ENCODE assay signal across 31 mouse cellular contexts in the genomic region with DNA sequence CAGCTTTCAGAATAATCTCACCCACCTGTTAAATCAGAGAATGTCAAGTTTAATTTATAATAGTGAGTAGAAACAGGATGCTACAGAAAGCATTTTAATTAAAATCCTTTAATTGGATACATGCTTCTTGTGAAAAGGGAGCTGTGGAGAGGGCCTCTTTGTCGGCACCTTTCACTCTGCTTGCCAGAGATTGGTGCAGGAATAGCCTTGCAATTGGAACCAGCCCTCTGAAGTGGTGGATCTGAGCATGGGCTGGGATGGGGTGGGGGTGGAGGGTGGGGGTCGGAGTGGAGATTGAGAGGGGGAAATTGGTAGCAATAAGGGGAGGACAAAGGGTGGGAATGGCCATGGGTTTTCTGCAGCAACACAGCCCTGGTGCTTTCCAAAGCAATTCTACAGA.
A peak's percentile ranks its signal among the peaks of the same experiment; 100 is the strongest.
DNase-seq lines count a peak whose midpoint lies in the region; ATAC-seq and TF ChIP-seq lines count a peak whose summit lies in the region.
"Had no signal": no experiment of that assay in that cellular context is flagged by ENCODE, and none has a peak within 500 bp of the region (broad histone marks: within the 10 kb centered on the region; RNA-seq: fewer than 3 reads in every experiment).

No protein-coding gene starts in this region.

- H3K4me3 ChIP-seq in hindbrain, postnatal 0 days (ENCODE audit: low read length): no peak overlapping the region
- no peak overlapping the region for H3K4me3 ChIP-seq in hindbrain, embryonic 12.5 days
- no peak overlapping the region for H3K4me3 ChIP-seq in embryonic facial prominence, embryonic 10.5 days
- H3K4me3 ChIP-seq in limb, embryonic 11.5 days (ENCODE audit: low read depth, low read length): no peak overlapping the region
- no peak overlapping the region for H3K4me3 ChIP-seq in kidney, adult 2 months (ENCODE audit: insufficient read depth, low read depth, low read length)
- H3K4me3 ChIP-seq: embryonic facial prominence, embryonic 13.5 days; forebrain, embryonic 10.5 days; heart, embryonic 10.5 days; intestine, embryonic 15.5 days; midbrain, embryonic 13.5 days; neural tube, embryonic 15.5 days had no signal

- no peak overlapping the region for H3K4me2 ChIP-seq in hindbrain, postnatal 0 days (ENCODE audit: low read depth, low read length)
- no peak overlapping the region for H3K4me2 ChIP-seq in hindbrain, embryonic 12.5 days (replicated peaks)
- no peak overlapping the region for H3K4me2 ChIP-seq in limb, embryonic 11.5 days (ENCODE audit: low read depth, severe bottlenecking)
- H3K4me2 ChIP-seq: embryonic facial prominence, embryonic 13.5 days; hindbrain, embryonic 14.5 days; intestine, embryonic 15.5 days; midbrain, embryonic 13.5 days; neural tube, embryonic 15.5 days had no signal

- H3K4me1 ChIP-seq in hindbrain, postnatal 0 days (ENCODE audit: insufficient read depth, low read length): no peaks in the 10 kb centered on the region
- H3K4me1 ChIP-seq in hindbrain, embryonic 12.5 days: no peaks in the 10 kb centered on the region
- H3K4me1 ChIP-seq in embryonic facial prominence, embryonic 10.5 days: peaks cover 11% of the 10 kb centered on the region; the same call in 1 of the 2 replicates
- H3K4me1 ChIP-seq in limb, embryonic 11.5 days (ENCODE audit: control insufficient read depth, insufficient read depth, low read length): peaks cover 4% of the 10 kb centered on the region; the same call in 1 of the 2 replicates
- no peaks in the 10 kb centered on the region for H3K4me1 ChIP-seq in kidney, adult 2 months (ENCODE audit: control insufficient read depth, insufficient read depth, low read length)
- H3K4me1 ChIP-seq: embryonic facial prominence, embryonic 13.5 days; heart, embryonic 10.5 days; intestine, embryonic 15.5 days; midbrain, embryonic 13.5 days; neural tube, embryonic 15.5 days had no signal

- no peaks in the 10 kb centered on the region for H3K27me3 ChIP-seq in hindbrain, postnatal 0 days (ENCODE audit: insufficient read depth, low read length)
- no peaks in the 10 kb centered on the region for H3K27me3 ChIP-seq in hindbrain, embryonic 12.5 days
- H3K27me3 ChIP-seq in embryonic facial prominence, embryonic 10.5 days (replicated peaks; ENCODE audit: low read depth, poor library complexity, severe bottlenecking): no peaks in the 10 kb centered on the region
- H3K27me3 ChIP-seq in limb, embryonic 11.5 days (ENCODE audit: control insufficient read depth, insufficient read depth, low read length): no peaks in the 10 kb centered on the region
- H3K27me3 ChIP-seq in kidney, adult 2 months (replicated peaks; ENCODE audit: control insufficient read depth, insufficient read depth, low read length): no peaks in the 10 kb centered on the region
- H3K27me3 ChIP-seq: embryonic facial prominence, embryonic 13.5 days; intestine, embryonic 15.5 days; midbrain, embryonic 13.5 days; neural tube, embryonic 15.5 days had no signal

- no peaks in the 10 kb centered on the region for H3K36me3 ChIP-seq in hindbrain, postnatal 0 days (ENCODE audit: insufficient read depth, low read length)
- no peaks in the 10 kb centered on the region for H3K36me3 ChIP-seq in hindbrain, embryonic 12.5 days
- no peaks in the 10 kb centered on the region for H3K36me3 ChIP-seq in embryonic facial prominence, embryonic 10.5 days (replicated peaks)
- H3K36me3 ChIP-seq in limb, embryonic 11.5 days (ENCODE audit: control insufficient read depth, insufficient read depth, low read length): no peaks in the 10 kb centered on the region
- no peaks in the 10 kb centered on the region for H3K36me3 ChIP-seq in kidney, adult 2 months (ENCODE audit: control insufficient read depth, insufficient read depth, low read length)
- H3K36me3 ChIP-seq: embryonic facial prominence, embryonic 13.5 days; forebrain, embryonic 10.5 days; G1E; heart, embryonic 10.5 days; intestine, embryonic 15.5 days; midbrain, embryonic 13.5 days; neural tube, embryonic 15.5 days had no signal

- H3K9ac ChIP-seq in hindbrain, postnatal 0 days (replicated peaks; ENCODE audit: low read length): no peak overlapping the region
- H3K9ac ChIP-seq in hindbrain, embryonic 12.5 days: no peak overlapping the region
- no peak overlapping the region for H3K9ac ChIP-seq in limb, embryonic 11.5 days (ENCODE audit: low read length)
- H3K9ac ChIP-seq: embryonic facial prominence, embryonic 13.5 days; hindbrain, embryonic 14.5 days; intestine, embryonic 15.5 days; liver, embryonic 14.5 days; midbrain, embryonic 13.5 days; neural tube, embryonic 15.5 days had no signal

- TF ChIP-seq POLR2A in kidney, adult 2 months (IDR thresholded peaks at IDR 0.05; ENCODE audit: low read depth, low read length): no peak

- H3K27ac ChIP-seq in hindbrain, postnatal 0 days: no peak overlapping the region
- H3K27ac ChIP-seq in hindbrain, embryonic 12.5 days: no peak overlapping the region
- H3K27ac ChIP-seq in embryonic facial prominence, embryonic 10.5 days (replicated peaks): no peak overlapping the region
- no peak overlapping the region for H3K27ac ChIP-seq in limb, embryonic 11.5 days (replicated peaks; ENCODE audit: low read depth, low read length)
- no peak overlapping the region for H3K27ac ChIP-seq in kidney, adult 2 months (ENCODE audit: insufficient read depth, low read depth, low read length)
- H3K27ac ChIP-seq: embryonic facial prominence, embryonic 13.5 days; forebrain, embryonic 10.5 days; heart, embryonic 10.5 days; hindbrain, embryonic 14.5 days; intestine, embryonic 15.5 days; liver, embryonic 14.5 days; macrophage; midbrain, embryonic 13.5 days; neural tube, embryonic 15.5 days; stomach, postnatal 0 days had no signal

- H3K9me3 ChIP-seq in hindbrain, postnatal 0 days (ENCODE audit: low read length): no peaks in the 10 kb centered on the region
- H3K9me3 ChIP-seq in hindbrain, embryonic 12.5 days (replicated peaks): no peaks in the 10 kb centered on the region
- no peaks in the 10 kb centered on the region for H3K9me3 ChIP-seq in embryonic facial prominence, embryonic 10.5 days
- H3K9me3 ChIP-seq in limb, embryonic 11.5 days (ENCODE audit: control insufficient read depth, low read length): no peaks in the 10 kb centered on the region
- H3K9me3 ChIP-seq: embryonic facial prominence, embryonic 13.5 days; forebrain, embryonic 10.5 days; heart, embryonic 10.5 days; intestine, embryonic 15.5 days; midbrain, embryonic 13.5 days; neural tube, embryonic 15.5 days had no signal

- 64% methylated on average over 2 of the region's 2 CpGs for WGBS in hindbrain, postnatal 0 days
- 63% methylated on average over 2 of the region's 2 CpGs for WGBS in hindbrain, embryonic 12.5 days
- 32% methylated on average over 2 of the region's 2 CpGs for WGBS in embryonic facial prominence, embryonic 10.5 days
- 10% methylated on average over 2 of the region's 2 CpGs for WGBS in limb, embryonic 11.5 days
- WGBS in kidney, adult 2 months: 6% methylated on average over 2 of the region's 2 CpGs

- peak; percentile 17 for DNase-seq in embryo, embryonic 11 days
- DNase-seq in embryo, embryonic 10 days (ENCODE audit: low spot score): no peak
- no peak for DNase-seq in hindbrain, postnatal 0 days (ENCODE audit: low spot score)
- peak; percentile 51 for DNase-seq in embryonic facial prominence, embryonic 10.5 days (ENCODE audit: low spot score)
- DNase-seq in limb, embryonic 11.5 days (ENCODE audit: low spot score): peak; percentile 48
- no peak for DNase-seq in kidney, adult 2 months
- DNase-seq in gastrocnemius, postnatal 36 days: no peak
- DNase-seq: adrenal gland, adult 8-10 months; cerebellum, adult 9-10 months; heart, postnatal 36 days; kidney, adult 9 months; kidney, postnatal 25 days; liver; lung, adult 2 months; lung, postnatal 10 days; right cerebral cortex, adult 18-20 months; right cerebral cortex, postnatal 4 days; thymus, adult 2 months; thymus, postnatal 36 days had no signal

- intact Hi-C loops in gastrocnemius, postnatal 36 days (cut with DNase I): no loop called here

- no peak for TF ChIP-seq CTCF in hindbrain, postnatal 0 days (IDR thresholded peaks at IDR 0.05; ENCODE audit: low read depth)
- TF ChIP-seq CTCF in kidney, adult 2 months (conservative IDR thresholded peaks at IDR 0.05; ENCODE audit: insufficient read depth, insufficient read length, low read depth, low read length): no peak

- peak; percentile 21; the same call in 1 of the 2 replicates for ATAC-seq in hindbrain, postnatal 0 days
- ATAC-seq in hindbrain, embryonic 12.5 days (ENCODE audit: low FRiP score): no peak
- ATAC-seq in limb, embryonic 11.5 days (ENCODE audit: insufficient number of reproducible peaks, low FRiP score, low TSS enrichment, low read depth): peak; percentile 67; the same call in 1 of the 2 replicates
- ATAC-seq: intestine, embryonic 15.5 days; midbrain, embryonic 13.5 days had no signal

Comparison
In these comparisons a context has a peak if more than half of its experiments do, and no peak if none do; other contexts are left out.
1. DNase-seq: peak in embryo, embryonic 11 days (single experiment), embryonic facial prominence, embryonic 10.5 days (single experiment) and limb, embryonic 11.5 days (single experiment); none in embryo, embryonic 10 days (single experiment), hindbrain, postnatal 0 days (single experiment), kidney, adult 2 months (single experiment) and gastrocnemius, postnatal 36 days (0 of 2).